Mouse (Mus musculus): ENCODE measurements around the gene 4930579F01Rik. TPM values are rescaled to one million over a fixed set of nuclear protein-coding genes. Genes with fewer than 3 reads are reported as not detected.

4930579F01Rik gene
- polyA plus RNA-seq, 1 experiment from 2014 or later: not detected

- Histone ChIP-seq H3K4me2 (no peak overlapping the region), H3K9me3 (no peaks in the 10 kb centered on the region), H3K4me1 (peaks cover 7% of the 10 kb centered on the region), H3K27ac (no peak overlapping the region), H3K9ac (no peak overlapping the region), H3K4me3 (replicated peaks) (no peak overlapping the region), H3K36me3 (replicated peaks) (no peaks in the 10 kb centered on the region), H3K27me3 (no peaks in the 10 kb centered on the region)
- no peak for ATAC-seq (ENCODE audit: low FRiP score)
- 88% methylated on average over 4 of the region's 4 CpGs for WGBS
These were observed 18.9 kb upstream of the 4930579F01Rik start for GRCm38 (mm10) chr3:138212431-138212951.

- ATAC-seq (ENCODE audit: low FRiP score): no peak
- H3K4me2 ChIP-seq: no peak overlapping the region
- H3K36me3 ChIP-seq (replicated peaks): no peaks in the 10 kb centered on the region
- no peaks in the 10 kb centered on the region for H3K27me3 ChIP-seq
- H3K4me1 ChIP-seq: peaks cover 4% of the 10 kb centered on the region
- no peak overlapping the region for H3K4me3 ChIP-seq (replicated peaks)
- WGBS: 82% methylated on average over 5 of the region's 5 CpGs
- no peak overlapping the region for H3K9ac ChIP-seq
- H3K27ac ChIP-seq: no peak overlapping the region
- no peaks in the 10 kb centered on the region for H3K9me3 ChIP-seq
These were observed 16.9 kb upstream of the 4930579F01Rik start for GRCm38 (mm10) chr3:138210432-138211075.

GRCm38 (mm10) chr3:138208821-138209220, 15.2 kb upstream of the 4930579F01Rik start:
- WGBS: 89% methylated on average over 3 of the region's 3 CpGs
- no peak overlapping the region for H3K4me3 ChIP-seq (replicated peaks)
- no peak overlapping the region for H3K4me2 ChIP-seq
- H3K4me1 ChIP-seq: no peaks in the 10 kb centered on the region
- H3K9me3 ChIP-seq: no peaks in the 10 kb centered on the region
- H3K27me3 ChIP-seq: no peaks in the 10 kb centered on the region
- H3K9ac ChIP-seq: no peak overlapping the region
- H3K27ac ChIP-seq: no peak overlapping the region
- no peaks in the 10 kb centered on the region for H3K36me3 ChIP-seq (replicated peaks)
- no peak for ATAC-seq (ENCODE audit: low FRiP score)

- no peak for ATAC-seq (ENCODE audit: low FRiP score)
- H3K9me3 ChIP-seq: no peaks in the 10 kb centered on the region
- WGBS: 81% methylated on average over 7 of the region's 7 CpGs
- peak overlapping the region; percentile 34 for H3K4me2 ChIP-seq
- H3K4me1 ChIP-seq: peaks cover 3% of the 10 kb centered on the region
- H3K27ac ChIP-seq: no peak overlapping the region
- H3K4me3 ChIP-seq (replicated peaks): no peak overlapping the region
- H3K27me3 ChIP-seq: no peaks in the 10 kb centered on the region
- peak overlapping the region; percentile 40; the same call in 1 of the 2 replicates for H3K9ac ChIP-seq
- H3K36me3 ChIP-seq (replicated peaks): no peaks in the 10 kb centered on the region
These were observed 5.1 kb upstream of the 4930579F01Rik start for GRCm38 (mm10) chr3:138198722-138199068.

GRCm38 (mm10) chr3:138197973-138198721, 4.5 kb upstream of the 4930579F01Rik start:
- H3K9ac ChIP-seq: peak overlapping the region; percentile 40; the same call in 1 of the 2 replicates
- H3K9me3 ChIP-seq: no peaks in the 10 kb centered on the region
- H3K4me3 ChIP-seq (replicated peaks): 0 out of 2 replicates have a peak overlapping the region, but pooled peaks have one; percentile 8
- H3K36me3 ChIP-seq (replicated peaks): no peaks in the 10 kb centered on the region
- peak overlapping the region; percentile 34 for H3K4me2 ChIP-seq
- peaks cover 3% of the 10 kb centered on the region for H3K4me1 ChIP-seq
- no peak overlapping the region for H3K27ac ChIP-seq
- no peaks in the 10 kb centered on the region for H3K27me3 ChIP-seq
- peak; percentile 96 for ATAC-seq (ENCODE audit: low FRiP score)
- 31% methylated on average over 20 of the region's 20 CpGs for WGBS

GRCm38 (mm10) chr3:138197556-138197955, 3.9 kb upstream of the 4930579F01Rik start:
- no peak overlapping the region for H3K9ac ChIP-seq
- no peaks in the 10 kb centered on the region for H3K9me3 ChIP-seq
- WGBS: 71% methylated on average over 9 of the region's 9 CpGs
- H3K36me3 ChIP-seq (replicated peaks): no peaks in the 10 kb centered on the region
- peaks cover 3% of the 10 kb centered on the region for H3K4me1 ChIP-seq
- no peak overlapping the region for H3K4me2 ChIP-seq
- H3K27ac ChIP-seq: no peak overlapping the region
- no peaks in the 10 kb centered on the region for H3K27me3 ChIP-seq
- no peak overlapping the region for H3K4me3 ChIP-seq (replicated peaks)
- ATAC-seq (ENCODE audit: low FRiP score): no peak

- Histone ChIP-seq H3K27ac (no peak overlapping the region), H3K4me1 (peaks cover 3% of the 10 kb centered on the region)
- WGBS: 84% methylated on average over 14 of the region's 14 CpGs
These were observed 3.5 kb upstream of the 4930579F01Rik start for GRCm38 (mm10) chr3:138197093-138197492.

GRCm38 (mm10) chr3:138192260-138192659, 1.4 kb downstream of the 4930579F01Rik start:
- H3K36me3 ChIP-seq (replicated peaks): no peaks in the 10 kb centered on the region
- H3K27ac ChIP-seq: no peak overlapping the region
- H3K4me3 ChIP-seq (replicated peaks): no peak overlapping the region
- no peak for ATAC-seq (ENCODE audit: low FRiP score)
- no peak overlapping the region for H3K4me2 ChIP-seq
- WGBS: 94% methylated on average over 7 of the region's 7 CpGs
- no peaks in the 10 kb centered on the region for H3K9me3 ChIP-seq
- no peak overlapping the region for H3K9ac ChIP-seq
- H3K27me3 ChIP-seq: no peaks in the 10 kb centered on the region
- H3K4me1 ChIP-seq: no peaks in the 10 kb centered on the region

More at GRCm38 (mm10) chr3:138197093-138197492, 3.5 kb upstream of the 4930579F01Rik start:
- Histone ChIP-seq H3K9ac (no peak overlapping the region), H3K9me3 (no peaks in the 10 kb centered on the region), H3K27me3 (no peaks in the 10 kb centered on the region), H3K36me3 (replicated peaks) (no peaks in the 10 kb centered on the region), H3K4me3 (replicated peaks) (no peak overlapping the region), H3K4me2 (no peak overlapping the region)
- no peak for ATAC-seq (ENCODE audit: low FRiP score)

GRCm38 (mm10) chr3:138185995-138186930, 7.4 kb downstream of the 4930579F01Rik start:
- H3K9me3 ChIP-seq: no peaks in the 10 kb centered on the region
- H3K4me1 ChIP-seq: peaks cover 6% of the 10 kb centered on the region; the same call in 1 of the 2 replicates
- H3K4me3 ChIP-seq (replicated peaks): no peak overlapping the region
- no peaks in the 10 kb centered on the region for H3K36me3 ChIP-seq (replicated peaks)
- ATAC-seq (ENCODE audit: low FRiP score): 0 out of 2 replicates have a peak, but pooled peaks have one; percentile 45
- H3K9ac ChIP-seq: no peak overlapping the region
- no peak overlapping the region for H3K27ac ChIP-seq
- no peak overlapping the region for H3K4me2 ChIP-seq
- WGBS: 92% methylated on average over 26 of the region's 26 CpGs
- no peaks in the 10 kb centered on the region for H3K27me3 ChIP-seq

GRCm38 (mm10) chr3:138185290-138185689, 8.3 kb downstream of the 4930579F01Rik start:
- no peaks in the 10 kb centered on the region for H3K36me3 ChIP-seq (replicated peaks)
- no peaks in the 10 kb centered on the region for H3K9me3 ChIP-seq
- WGBS: 82% methylated on average over 4 of the region's 4 CpGs
- H3K4me2 ChIP-seq: no peak overlapping the region
- H3K4me1 ChIP-seq: peaks cover 6% of the 10 kb centered on the region; the same call in 1 of the 2 replicates
- no peak overlapping the region for H3K4me3 ChIP-seq (replicated peaks)
- ATAC-seq (ENCODE audit: low FRiP score): no peak
- H3K9ac ChIP-seq: no peak overlapping the region
- H3K27ac ChIP-seq: no peak overlapping the region
- H3K27me3 ChIP-seq: no peaks in the 10 kb centered on the region

- no peaks in the 10 kb centered on the region for H3K36me3 ChIP-seq (replicated peaks)
- H3K4me2 ChIP-seq: no peak overlapping the region
- H3K4me3 ChIP-seq (replicated peaks): no peak overlapping the region
- H3K27me3 ChIP-seq: no peaks in the 10 kb centered on the region
- 92% methylated on average over 7 of the region's 7 CpGs for WGBS
- no peak overlapping the region for H3K27ac ChIP-seq
- no peak for ATAC-seq (ENCODE audit: low FRiP score)
- no peak overlapping the region for H3K9ac ChIP-seq
- peaks cover 6% of the 10 kb centered on the region; the same call in 1 of the 2 replicates for H3K4me1 ChIP-seq
- H3K9me3 ChIP-seq: no peaks in the 10 kb centered on the region
These were observed 10.3 kb downstream of the 4930579F01Rik start for GRCm38 (mm10) chr3:138183371-138183770.

- no peaks in the 10 kb centered on the region for H3K36me3 ChIP-seq (replicated peaks)
- no peak overlapping the region for H3K4me2 ChIP-seq
- H3K9ac ChIP-seq: no peak overlapping the region
- no peak overlapping the region for H3K27ac ChIP-seq
- no peaks in the 10 kb centered on the region for H3K27me3 ChIP-seq
- no peak overlapping the region for H3K4me3 ChIP-seq (replicated peaks)
- peaks cover 6% of the 10 kb centered on the region; the same call in 1 of the 2 replicates for H3K4me1 ChIP-seq
- ATAC-seq (ENCODE audit: low FRiP score): no peak
- H3K9me3 ChIP-seq: no peaks in the 10 kb centered on the region
- 83% methylated on average over 2 of the region's 2 CpGs for WGBS
These were observed 11.6 kb downstream of the 4930579F01Rik start for GRCm38 (mm10) chr3:138182019-138182418.
